Comparison of ENCODE assay signal across 24 mouse cellular contexts in the genomic region with DNA sequence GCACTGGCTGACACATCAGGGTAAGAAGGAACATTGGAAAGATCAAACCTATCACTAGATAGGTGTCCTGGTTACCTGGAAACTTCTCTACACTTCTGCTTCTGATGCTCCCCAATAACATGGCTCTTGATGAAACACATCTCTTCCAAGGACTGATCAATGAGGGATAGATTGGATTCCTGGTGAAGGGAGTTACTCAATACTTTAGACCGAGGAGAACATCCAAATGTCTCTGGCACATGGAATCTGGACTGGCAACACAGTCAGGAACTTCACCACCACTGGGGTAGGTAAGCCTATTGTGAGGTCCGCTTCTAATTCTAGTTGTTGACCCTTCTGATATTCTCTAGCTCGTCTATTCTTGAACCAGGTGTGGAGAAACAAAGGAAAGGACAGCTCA. TPM values are rescaled to one million over a fixed set of nuclear protein-coding genes. Genes with fewer than 3 reads are reported as not detected.
"Had no signal": no experiment of that assay in that cellular context is flagged by ENCODE, and none has a peak within 500 bp of the region (broad histone marks: within the 10 kb centered on the region; RNA-seq: fewer than 3 reads in every experiment).

No protein-coding gene starts in this region.

- H3K4me2 ChIP-seq: neural tube, embryonic 13.5 days; neural tube, embryonic 15.5 days; stomach, embryonic 15.5 days had no signal

- DNase-seq: retina, postnatal 1 day; right cerebral cortex, adult 18-20 months; right cerebral cortex, postnatal 14 days; right cerebral cortex, postnatal 25 days; right cerebral cortex, postnatal 4 days; spleen, adult 18-20 months; thymus, adult 18-20 months; thymus, adult 2 months; thymus, postnatal 14 days; thymus, postnatal 25 days; thymus, postnatal 36 days; thymus, postnatal 4 days had no signal

- H3K4me1 ChIP-seq: neural tube, embryonic 13.5 days; neural tube, embryonic 15.5 days; stomach, embryonic 15.5 days had no signal

- H3K9me3 ChIP-seq: stomach, embryonic 15.5 days had no signal

- H3K36me3 ChIP-seq: neural tube, embryonic 13.5 days; neural tube, embryonic 15.5 days; stomach, embryonic 15.5 days had no signal

- H3K27ac ChIP-seq: neural tube, embryonic 13.5 days; neural tube, embryonic 15.5 days; stomach, embryonic 15.5 days; stomach, postnatal 0 days had no signal

- H3K4me3 ChIP-seq: neural tube, embryonic 13.5 days; neural tube, embryonic 15.5 days; stomach, embryonic 15.5 days had no signal

- H3K27me3 ChIP-seq: neural tube, embryonic 13.5 days; neural tube, embryonic 15.5 days; stomach, embryonic 15.5 days had no signal

- H3K9ac ChIP-seq: neural tube, embryonic 13.5 days; neural tube, embryonic 15.5 days; stomach, embryonic 15.5 days had no signal

RNA-seq across cellular contexts. Expression of gene Sult2a7, which starts 24.3 kb away (rescaled TPM):
- total RNA-seq: neutrophil, adult 5-6 weeks had no signal
- polyA plus RNA-seq: neural tube, embryonic 13.5 days; neural tube, embryonic 14.5 days; neural tube, embryonic 15.5 days; small intestine, adult 2 months; spleen, adult 2 months; stomach, embryonic 14.5 days; stomach, embryonic 15.5 days; stomach, embryonic 16.5 days; stomach, postnatal 0 days; thymus, adult 2 months; thymus, postnatal 0 days; urinary bladder, adult 2 months had no signal

RNA-seq across cellular contexts. Expression of gene Vmn1r90, which starts 45.0 kb away (rescaled TPM):
- total RNA-seq: neutrophil, adult 5-6 weeks had no signal
- polyA plus RNA-seq: small intestine, adult 2 months; spleen, adult 2 months; thymus, adult 2 months; thymus, postnatal 0 days had no signal
